Mouse (Mus musculus) embryo, embryonic 9.5 days (tissue): Measurements from ENCODE around the gene Dpysl5.

Experiments
- DNase-seq: peaks from one replicate; pipeline ENCODE4 v3.0.0-alpha.2; 2017; ENCODE audit errors: extremely low spot score

Gene Dpysl5

DNA sequence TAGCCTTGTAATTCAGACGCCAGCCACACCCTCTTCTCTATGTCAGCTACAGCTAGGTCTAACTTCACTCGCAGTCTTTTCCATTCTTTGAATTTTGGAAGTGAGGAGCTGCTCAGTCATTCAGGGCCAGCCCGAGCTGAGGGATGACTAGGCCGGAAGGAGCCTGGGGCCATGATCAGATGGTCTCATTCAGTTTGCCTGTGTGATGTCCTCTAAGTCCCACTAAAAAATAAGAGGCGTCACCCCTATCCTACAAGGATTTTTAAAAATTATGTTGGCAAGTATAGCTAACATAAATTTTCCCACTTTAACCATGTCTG, 52.1 kb downstream of the Dpysl5 start:
- DNase-seq: no peak

- no peak for DNase-seq
These were observed 54.4 kb downstream of the Dpysl5 start for GRCm38 (mm10) chr5:30765596-30766370.

DNA sequence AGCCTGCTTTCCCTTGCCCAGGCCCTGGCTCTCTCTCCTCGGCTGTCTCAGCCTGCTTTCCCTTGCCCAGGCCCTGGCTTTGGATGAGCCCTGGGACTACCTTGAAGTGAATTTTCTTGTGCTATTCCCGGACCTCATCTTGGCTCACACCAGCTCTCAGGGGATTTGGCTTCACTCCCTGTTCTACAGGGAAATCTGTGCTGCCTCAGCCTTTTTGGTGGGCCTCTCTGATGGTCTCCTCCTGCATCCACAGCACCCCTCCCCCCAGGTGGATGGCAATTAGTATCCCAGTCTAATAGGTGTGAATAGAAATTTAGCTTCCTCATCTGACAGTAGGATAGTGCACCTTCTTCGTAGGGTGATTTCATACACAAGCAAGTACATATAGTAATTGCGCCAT, 56.7 kb downstream of the Dpysl5 start:
- no peak for DNase-seq

- no peak for DNase-seq
These were observed 57.2 kb downstream of the Dpysl5 start for GRCm38 (mm10) chr5:30768598-30768997.

DNA sequence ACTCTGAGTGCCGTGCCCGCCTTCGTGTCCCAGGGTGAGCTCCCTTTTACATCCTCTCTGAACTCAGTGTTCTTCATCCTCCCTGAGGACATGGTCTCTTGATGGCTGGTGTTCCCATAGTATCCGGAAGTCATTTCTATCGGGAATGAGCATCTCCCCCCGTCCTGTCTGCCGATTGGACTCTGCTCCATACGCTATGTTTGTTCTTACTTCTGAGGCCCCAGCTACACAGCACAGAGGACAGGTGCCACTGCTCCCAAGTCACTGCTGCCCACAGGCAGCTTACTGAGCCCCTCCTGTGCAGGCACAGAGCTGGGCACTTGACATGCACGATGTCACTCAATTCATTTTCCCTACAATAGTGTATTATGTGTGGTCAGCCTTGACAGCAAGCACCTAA, 57.7 kb downstream of the Dpysl5 start:
- no peak for DNase-seq

- peak; percentile 79 for DNase-seq
These were observed 63.4 kb downstream of the Dpysl5 start for GRCm38 (mm10) chr5:30774601-30775371.

- DNase-seq: no peak
These were observed 69.3 kb downstream of the Dpysl5 start for GRCm38 (mm10) chr5:30780699-30781098.

- DNase-seq: no peak
These were observed 69.8 kb downstream of the Dpysl5 start for GRCm38 (mm10) chr5:30781147-30781546.

DNA sequence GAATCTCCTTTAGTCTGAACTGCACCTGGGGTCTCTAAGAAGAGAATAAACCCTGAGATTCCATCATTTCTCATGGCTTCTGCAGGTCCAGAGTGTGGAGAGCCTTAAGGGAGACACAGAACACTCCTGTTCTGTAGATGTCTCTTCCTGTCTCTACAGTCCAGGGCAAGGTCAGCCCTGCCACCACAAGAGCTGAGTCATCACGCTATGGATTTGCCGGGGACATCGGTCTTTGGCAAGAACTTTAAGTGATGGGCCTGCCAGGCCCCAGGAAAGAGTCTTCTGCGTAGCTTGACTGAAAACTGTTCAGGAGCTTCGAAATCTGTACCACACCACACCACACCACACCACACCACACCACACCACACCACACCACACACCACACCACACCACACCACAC, 76.0 kb downstream of the Dpysl5 start:
- DNase-seq: no peak

DNA sequence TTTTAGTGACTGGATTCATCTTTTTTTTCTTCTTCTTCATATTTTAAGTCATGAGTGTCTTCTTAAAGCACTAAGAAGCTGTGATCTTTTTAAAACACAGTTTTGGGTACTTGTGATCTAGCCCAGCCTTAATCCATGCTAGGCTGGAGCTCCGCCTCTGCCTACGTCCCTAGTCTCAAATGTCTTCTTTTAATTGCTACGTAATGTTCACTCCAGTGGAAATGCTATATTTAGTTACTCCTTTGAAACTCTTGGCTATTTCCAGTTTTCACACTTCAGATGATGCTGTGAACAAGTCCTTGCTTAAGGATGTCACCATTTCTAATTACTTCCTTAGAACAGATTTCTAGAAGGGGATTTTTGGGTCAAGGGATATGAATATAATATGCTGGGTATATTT, 78.7 kb downstream of the Dpysl5 start:
- no peak for DNase-seq

- DNase-seq: peak; percentile 81
These were observed 84.8 kb downstream of the Dpysl5 start for GRCm38 (mm10) chr5:30796125-30796524.

GRCm38 (mm10) chr5:30797482-30797881, 86.1 kb downstream of the Dpysl5 start:
- no peak for DNase-seq

DNA sequence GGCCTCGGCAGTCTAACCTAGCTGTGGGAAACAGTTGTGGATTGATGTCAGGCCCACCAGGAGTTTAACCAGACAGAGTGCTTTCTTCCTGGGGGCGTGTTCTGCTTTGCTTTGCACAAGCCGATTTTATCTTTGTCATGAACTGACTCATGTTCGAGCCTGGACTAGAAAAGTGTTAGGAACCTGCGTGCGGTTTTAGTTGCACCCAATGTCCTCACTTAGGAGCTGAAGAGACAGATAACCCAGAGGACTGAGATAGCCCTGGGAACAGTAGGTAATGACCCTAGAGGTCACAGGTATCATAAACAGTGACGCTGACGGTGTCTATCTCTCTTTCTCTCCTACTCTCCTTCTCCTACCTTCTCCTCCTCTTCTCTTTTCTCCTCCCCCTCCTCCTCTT, 86.6 kb downstream of the Dpysl5 start:
- no peak for DNase-seq

GRCm38 (mm10) chr5:30798965-30799364, 87.6 kb downstream of the Dpysl5 start:
- no peak for DNase-seq

DNA sequence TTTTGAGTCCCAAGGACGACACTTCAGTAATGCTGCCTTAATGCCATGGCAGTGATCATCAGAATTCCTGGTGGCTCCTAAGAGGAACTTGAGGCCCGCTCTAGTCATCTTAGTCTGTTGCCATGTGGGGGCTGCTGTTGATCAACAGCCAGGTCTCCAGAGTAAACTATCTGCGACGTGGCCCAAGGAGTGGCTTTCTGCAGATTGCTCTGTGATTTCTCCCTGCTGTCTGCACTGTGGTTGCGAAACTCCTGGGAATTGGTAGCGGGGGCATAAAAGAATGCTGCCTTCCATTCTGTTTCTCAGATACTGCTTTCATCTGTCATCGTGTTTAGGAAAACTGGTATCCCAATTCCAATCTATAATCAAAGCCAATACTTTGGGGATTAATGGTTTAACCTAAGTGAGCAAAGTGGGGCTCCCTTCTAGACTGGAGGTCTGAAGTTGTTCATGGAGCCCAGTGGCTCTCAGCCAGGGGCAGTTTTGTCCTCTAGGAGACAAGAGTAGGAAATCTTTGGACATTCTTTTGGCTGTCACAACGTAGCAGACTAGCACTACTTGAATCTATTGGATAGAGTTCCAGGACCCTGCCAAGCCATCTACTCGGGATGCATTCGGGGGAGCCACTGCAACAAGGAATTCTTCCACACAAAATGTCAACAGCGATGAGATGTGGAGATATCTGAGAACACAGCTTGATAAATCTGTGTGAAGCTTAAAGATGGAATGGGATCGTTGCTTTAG, 91.5 kb downstream of the Dpysl5 start:
- no peak for DNase-seq

DNA sequence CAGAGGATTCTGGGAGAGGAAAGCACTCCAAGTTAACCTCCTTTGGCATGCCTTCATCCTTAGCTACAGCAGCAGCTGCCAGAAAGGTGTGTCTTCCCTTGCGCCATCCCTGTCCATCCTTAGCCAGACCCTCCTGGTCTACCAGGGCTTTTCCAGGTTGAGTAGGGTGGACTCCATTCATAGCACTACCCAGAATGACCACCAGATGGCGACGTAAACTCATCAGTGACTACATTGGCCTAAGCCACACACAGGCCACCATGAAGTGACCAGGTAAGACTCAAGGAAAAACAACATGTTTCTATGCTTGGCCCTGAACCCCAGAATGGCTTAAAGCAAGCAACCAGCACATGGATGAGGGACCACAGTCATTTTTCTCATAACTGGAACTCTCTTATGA, 94.7 kb downstream of the Dpysl5 start:
- DNase-seq: peak; percentile 87

DNA sequence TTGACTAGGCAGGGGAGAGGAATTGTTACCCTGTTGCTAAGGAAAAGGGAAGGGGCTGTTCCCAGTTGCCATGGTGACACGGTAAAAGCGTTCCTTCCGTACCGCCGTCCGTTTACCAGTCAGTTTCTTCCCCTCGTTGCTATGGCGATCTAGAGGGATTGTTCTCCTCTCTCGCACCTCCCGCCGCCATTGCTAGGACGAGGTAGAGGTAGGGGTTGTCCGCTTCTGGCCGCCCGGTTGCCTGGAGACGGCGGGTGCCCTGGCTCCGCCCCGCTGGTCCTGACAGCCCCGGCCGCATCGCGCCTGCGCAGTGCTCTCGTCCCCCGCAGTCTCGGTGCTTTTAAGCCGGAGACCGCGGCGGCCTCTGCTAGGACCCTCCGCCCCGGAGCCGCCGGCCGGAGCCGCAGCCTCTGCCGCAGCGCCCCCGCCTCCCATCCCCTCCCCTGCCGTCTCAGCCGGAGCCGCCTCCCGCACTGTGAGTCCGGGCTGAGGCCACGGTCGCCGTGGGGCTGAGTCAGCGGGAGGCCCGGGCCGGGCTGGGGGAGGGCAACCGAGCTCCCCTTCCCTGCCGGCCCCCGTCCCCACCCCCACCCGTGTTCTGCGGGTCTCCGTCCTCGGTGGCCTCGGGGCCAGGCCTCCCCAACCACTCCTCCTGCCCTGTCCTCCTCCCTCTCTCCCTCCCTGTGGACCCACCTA, 103.2 kb downstream of the Dpysl5 start, which contains the start of gene Mapre3:
TSS of gene Mapre3 (plus strand) at position 218 of the 696 bp plus-strand sequence.
- DNase-seq: peak; percentile 93

DNA sequence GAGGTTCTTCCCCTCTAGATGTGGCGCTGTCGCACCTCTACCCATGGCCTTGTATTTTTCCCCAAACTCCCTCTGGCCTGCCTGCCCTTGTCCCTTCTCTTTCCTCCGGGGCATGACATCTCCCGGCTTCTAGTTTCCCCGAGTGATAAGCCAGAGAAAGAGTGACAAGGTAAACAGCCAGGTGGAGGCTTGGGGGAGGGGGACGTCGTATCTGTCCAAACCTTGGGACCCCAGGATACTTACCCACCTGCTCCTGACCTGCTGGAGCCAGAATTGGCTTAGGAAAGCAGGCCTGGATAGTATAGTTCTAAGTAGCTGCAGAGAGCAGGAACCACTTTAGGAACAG, 103.7 kb downstream of the Dpysl5 start:
- no peak for DNase-seq

- DNase-seq: no peak
These were observed 105.0 kb downstream of the Dpysl5 start for GRCm38 (mm10) chr5:30816261-30816791.

DNA sequence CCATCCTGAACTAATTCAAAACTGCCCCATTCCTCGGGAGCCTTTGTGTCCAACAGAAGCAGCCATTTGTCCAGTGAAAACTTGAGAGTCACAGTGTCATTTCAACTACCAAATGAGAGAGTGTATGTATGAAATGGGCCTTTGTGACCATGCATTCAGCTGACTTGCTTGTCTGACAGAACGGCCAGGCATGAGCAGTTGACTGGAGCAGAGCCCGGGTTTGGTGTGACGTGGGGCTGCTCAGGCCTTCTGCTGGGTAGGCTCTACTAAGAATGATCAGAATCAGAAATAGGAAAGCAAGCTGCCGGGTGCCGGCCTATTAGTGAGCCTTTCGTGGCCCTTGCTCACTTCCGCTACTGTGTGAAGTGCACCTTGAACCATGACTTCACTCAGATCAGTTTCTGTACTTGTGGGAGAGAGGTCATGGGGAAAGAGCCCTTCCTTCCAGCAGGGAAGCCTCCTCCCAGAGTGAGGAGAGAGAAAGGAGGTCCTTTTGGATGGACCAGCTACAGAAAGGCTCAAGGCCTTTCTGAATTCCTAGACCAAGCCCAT, 107.5 kb downstream of the Dpysl5 start:
- DNase-seq: no peak

GRCm38 (mm10) chr5:30822689-30823088, 111.3 kb downstream of the Dpysl5 start:
- DNase-seq: no peak
